In genomic region chr2:13558607-13559262, GRCm38 (mm10) we compare ENCODE assay signal across 8 mouse cellular contexts. TPM values are rescaled to one million over a fixed set of nuclear protein-coding genes. Genes with fewer than 3 reads are reported as not detected.
DNase-seq lines count a peak whose midpoint lies in the region; ATAC-seq and TF ChIP-seq lines count a peak whose summit lies in the region.
"Had no signal": no experiment of that assay in that cellular context is flagged by ENCODE, and none has a peak within 500 bp of the region (broad histone marks: within the 10 kb centered on the region; RNA-seq: fewer than 3 reads in every experiment).

No protein-coding gene starts in this region.

- peak; percentile 38 to 89 for DNase-seq in spleen, adult 2 months (ENCODE audit: low read depth in 1 of 2, low spot score in 2 of 2)
- no peak for DNase-seq in spleen, postnatal 14 days (ENCODE audit: low spot score in 2 of 2)
- no peak for DNase-seq in right cerebral cortex, postnatal 4 days
- DNase-seq in hindbrain, embryonic 10.5 days (ENCODE audit: low spot score): no peak

- no peak overlapping the region for H3K9ac ChIP-seq in intestine, postnatal 0 days (ENCODE audit: low read depth, low read length)
- no peak overlapping the region for H3K9ac ChIP-seq in stomach, embryonic 16.5 days (ENCODE audit: low read length)
- H3K9ac ChIP-seq: lung, embryonic 15.5 days had no signal

- TF ChIP-seq CTCF in spleen, adult 2 months (IDR thresholded peaks at IDR 0.05; ENCODE audit: extremely low read depth, insufficient read depth, insufficient read length, insufficient replicate concordance): no peak
- no peak for TF ChIP-seq CTCF in intestine, postnatal 0 days (IDR thresholded peaks at IDR 0.05; ENCODE audit: low read depth)

- H3K36me3 ChIP-seq in spleen, adult 2 months (ENCODE audit: control insufficient read depth, insufficient read depth, low read length): no peaks in the 10 kb centered on the region
- no peaks in the 10 kb centered on the region for H3K36me3 ChIP-seq in intestine, postnatal 0 days (ENCODE audit: control insufficient read depth, insufficient read depth)
- H3K36me3 ChIP-seq in stomach, embryonic 16.5 days (ENCODE audit: control insufficient read depth, insufficient read depth, low read length): no peaks in the 10 kb centered on the region
- no peaks in the 10 kb centered on the region for H3K36me3 ChIP-seq in hindbrain, embryonic 10.5 days
- H3K36me3 ChIP-seq: lung, embryonic 15.5 days had no signal

- TF ChIP-seq POLR2A in spleen, adult 2 months (IDR thresholded peaks at IDR 0.05; ENCODE audit: low read depth, low read length): no peak

- ATAC-seq in intestine, postnatal 0 days: peak; percentile 59; the same call in 1 of the 2 replicates
- 0 out of 2 replicates have a peak, but pooled peaks have one; percentile 56 for ATAC-seq in stomach, embryonic 16.5 days (ENCODE audit: insufficient read depth, low FRiP score)

- 20% methylated on average over 5 of the region's 5 CpGs for WGBS in spleen, adult 2 months
- 36% methylated on average over 5 of the region's 5 CpGs for WGBS in intestine, postnatal 0 days
- WGBS in stomach, embryonic 16.5 days: 44% methylated on average over 5 of the region's 5 CpGs
- WGBS in hindbrain, embryonic 10.5 days: 46% methylated on average over 5 of the region's 5 CpGs

- H3K9me3 ChIP-seq in intestine, postnatal 0 days (ENCODE audit: control insufficient read depth): no peaks in the 10 kb centered on the region
- H3K9me3 ChIP-seq in stomach, embryonic 16.5 days (replicated peaks; ENCODE audit: control insufficient read depth, low read length): no peaks in the 10 kb centered on the region
- H3K9me3 ChIP-seq in hindbrain, embryonic 10.5 days: no peaks in the 10 kb centered on the region
- H3K9me3 ChIP-seq: lung, embryonic 15.5 days had no signal

- no peaks in the 10 kb centered on the region for H3K27me3 ChIP-seq in spleen, adult 2 months (ENCODE audit: control insufficient read depth, insufficient read depth, low read length)
- no peaks in the 10 kb centered on the region for H3K27me3 ChIP-seq in intestine, postnatal 0 days (replicated peaks; ENCODE audit: control insufficient read depth, insufficient read depth, low read length)
- no peaks in the 10 kb centered on the region for H3K27me3 ChIP-seq in stomach, embryonic 16.5 days (ENCODE audit: control insufficient read depth, insufficient read depth, low read length)
- no peaks in the 10 kb centered on the region for H3K27me3 ChIP-seq in hindbrain, embryonic 10.5 days (ENCODE audit: insufficient read depth, poor library complexity, severe bottlenecking)
- H3K27me3 ChIP-seq: lung, embryonic 15.5 days had no signal

- no peak overlapping the region for H3K27ac ChIP-seq in spleen, adult 2 months (ENCODE audit: insufficient read depth, low read length)
- peak overlapping the region; percentile 61 for H3K27ac ChIP-seq in brown adipose tissue, adult 24 weeks (replicated peaks; ENCODE audit: low read depth, low read length)
- no peak overlapping the region for H3K27ac ChIP-seq in intestine, postnatal 0 days (ENCODE audit: low read depth, low read length)
- H3K27ac ChIP-seq in stomach, embryonic 16.5 days (ENCODE audit: low read length): no peak overlapping the region
- H3K27ac ChIP-seq in hindbrain, embryonic 10.5 days: no peak overlapping the region
- H3K27ac ChIP-seq: lung, embryonic 15.5 days had no signal

- H3K4me2 ChIP-seq in intestine, postnatal 0 days (replicated peaks; ENCODE audit: low read depth): no peak overlapping the region
- H3K4me2 ChIP-seq in stomach, embryonic 16.5 days (ENCODE audit: low read depth, low read length): no peak overlapping the region
- H3K4me2 ChIP-seq: lung, embryonic 15.5 days had no signal

- no peak overlapping the region for H3K4me3 ChIP-seq in spleen, adult 2 months (ENCODE audit: extremely low read depth, insufficient read depth, insufficient read length)
- no peak overlapping the region for H3K4me3 ChIP-seq in brown adipose tissue, adult 24 weeks (ENCODE audit: insufficient read depth, low read depth, low read length)
- no peak overlapping the region for H3K4me3 ChIP-seq in intestine, postnatal 0 days (ENCODE audit: low read depth, low read length)
- no peak overlapping the region for H3K4me3 ChIP-seq in stomach, embryonic 16.5 days (replicated peaks; ENCODE audit: low read length)
- no peak overlapping the region for H3K4me3 ChIP-seq in hindbrain, embryonic 10.5 days
- H3K4me3 ChIP-seq: lung, embryonic 15.5 days had no signal

- peaks cover 23% of the 10 kb centered on the region for H3K4me1 ChIP-seq in spleen, adult 2 months (ENCODE audit: control insufficient read depth, insufficient read depth, insufficient read length)
- H3K4me1 ChIP-seq in brown adipose tissue, adult 24 weeks (ENCODE audit: control insufficient read depth, insufficient read depth, insufficient read length, low read length): no peaks in the 10 kb centered on the region
- H3K4me1 ChIP-seq in intestine, postnatal 0 days (replicated peaks; ENCODE audit: control insufficient read depth, insufficient read depth, low read length): no peaks in the 10 kb centered on the region
- no peaks in the 10 kb centered on the region for H3K4me1 ChIP-seq in stomach, embryonic 16.5 days (ENCODE audit: control insufficient read depth, insufficient read depth, low read length)
- H3K4me1 ChIP-seq in hindbrain, embryonic 10.5 days (replicated peaks): peaks cover 23% of the 10 kb centered on the region

RNA-seq across cellular contexts. Expression of gene Trdmt1, which starts 14.3 kb away (rescaled TPM):
- polyA plus RNA-seq in spleen, adult 2 months (2012; rRNA removed): 1.1 and 1.2 TPM in 2 replicates
- 2.3 and 9.9 TPM in 2 replicates for polyA plus RNA-seq in brown adipose tissue, adult 24 weeks (2012; ENCODE audit: insufficient read depth, insufficient read length, missing spikeins)
- 6.3 and 6.8 TPM in 2 replicates for polyA plus RNA-seq in intestine, postnatal 0 days (2015; fragmentation: Nextera tagmentation; extraction: Ambion mirVana)
- polyA plus RNA-seq in stomach, embryonic 16.5 days (2015; fragmentation: Nextera tagmentation; extraction: Ambion mirVana): 8.0 and 8.4 TPM in 2 replicates
- 8.4 and 8.7 TPM in 2 replicates for polyA plus RNA-seq in hindbrain, embryonic 10.5 days (2016; fragmentation: Nextera tagmentation; extraction: Ambion mirVana)

RNA-seq across cellular contexts. Expression of gene Vim, which starts 15.0 kb away (rescaled TPM):
- 718 and 867 TPM in 2 replicates for polyA plus RNA-seq in spleen, adult 2 months (2012; rRNA removed)
- polyA plus RNA-seq in brown adipose tissue, adult 24 weeks (2012; ENCODE audit: insufficient read depth, insufficient read length, missing spikeins): 877 and 955 TPM in 2 replicates
- polyA plus RNA-seq in intestine, postnatal 0 days (2015; fragmentation: Nextera tagmentation; extraction: Ambion mirVana): 272 and 299 TPM in 2 replicates
- 472 and 493 TPM in 2 replicates for polyA plus RNA-seq in stomach, embryonic 16.5 days (2015; fragmentation: Nextera tagmentation; extraction: Ambion mirVana)
- 1,007 and 1,152 TPM in 2 replicates for polyA plus RNA-seq in hindbrain, embryonic 10.5 days (2016; fragmentation: Nextera tagmentation; extraction: Ambion mirVana)

Comparison
In these comparisons a context has a peak if more than half of its experiments do, and no peak if none do; other contexts are left out.
1. DNase-seq: peak in spleen, adult 2 months (2 of 2); none in spleen, postnatal 14 days (0 of 2), right cerebral cortex, postnatal 4 days (single experiment) and hindbrain, embryonic 10.5 days (single experiment).